Mouse (Mus musculus) CD4-positive, CD25-positive, alpha-beta regulatory T cell, adult 9 weeks (primary cell): Measurements from ENCODE around the gene Gm8926. TPM values are rescaled to one million over a fixed set of nuclear protein-coding genes. Genes with fewer than 3 reads are reported as not detected.

Source experiments
- polyA plus RNA-seq: library from polyadenylated mRNA; unstranded; fragments of 100-300 nt; shearing (Covaris generic); gene quantifications from one replicate; pipeline ENCODE4 v1.2.1, GENCODE M21; 2017

Gene Gm8926
- polyA plus RNA-seq, result not detected

DNA sequence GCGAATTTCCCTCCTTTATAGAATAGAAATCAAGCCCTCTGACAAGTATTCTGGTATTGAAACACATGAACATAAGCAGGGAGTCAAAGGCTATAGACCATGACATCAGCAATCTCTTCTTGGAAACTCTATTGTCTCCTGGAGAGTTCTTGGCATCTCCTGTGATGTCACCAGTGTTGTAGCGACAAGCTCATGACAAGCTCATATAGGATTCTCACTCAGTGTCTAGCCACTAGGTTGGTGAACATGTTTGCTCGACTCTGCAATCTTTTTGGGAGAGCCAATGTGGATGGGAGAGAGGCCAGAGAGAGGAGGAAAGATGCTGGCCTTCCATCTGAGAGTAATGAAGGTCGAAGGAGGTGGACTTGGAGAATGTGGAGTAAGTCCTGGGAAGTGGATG lies at the start of gene Gm8926:
TSS of gene Gm8926 (plus strand) at position 301 of the 400 bp plus-strand sequence.

Other genes with a start within 250 kb of the Gm8926 start
- not detected for gene Gm6460, start 175.6 kb upstream of the Gm8926 start, polyA plus RNA-seq
- gene Gm8922, start 88.6 kb upstream of the Gm8926 start, polyA plus RNA-seq, result not detected
- gene Gm6465, start 75.0 kb downstream of the Gm8926 start, polyA plus RNA-seq, result not detected
- gene 4933402N22Rik, start 147.5 kb downstream of the Gm8926 start, polyA plus RNA-seq, result not detected